Mouse (Mus musculus): ENCODE data around the gene Sgcd.

GRCm38 (mm10) chr11:47117896-47118295 is 870.9 kb downstream of the Sgcd start:
- no peak for TF ChIP-seq CTCF (IDR thresholded peaks at IDR 0.05; ENCODE audit: low read depth)
- no peak for TF ChIP-seq EP300 (optimal IDR thresholded peaks at IDR 0.05)
